Comparison of ENCODE assay signal across 13 mouse cellular contexts in the genomic region with DNA sequence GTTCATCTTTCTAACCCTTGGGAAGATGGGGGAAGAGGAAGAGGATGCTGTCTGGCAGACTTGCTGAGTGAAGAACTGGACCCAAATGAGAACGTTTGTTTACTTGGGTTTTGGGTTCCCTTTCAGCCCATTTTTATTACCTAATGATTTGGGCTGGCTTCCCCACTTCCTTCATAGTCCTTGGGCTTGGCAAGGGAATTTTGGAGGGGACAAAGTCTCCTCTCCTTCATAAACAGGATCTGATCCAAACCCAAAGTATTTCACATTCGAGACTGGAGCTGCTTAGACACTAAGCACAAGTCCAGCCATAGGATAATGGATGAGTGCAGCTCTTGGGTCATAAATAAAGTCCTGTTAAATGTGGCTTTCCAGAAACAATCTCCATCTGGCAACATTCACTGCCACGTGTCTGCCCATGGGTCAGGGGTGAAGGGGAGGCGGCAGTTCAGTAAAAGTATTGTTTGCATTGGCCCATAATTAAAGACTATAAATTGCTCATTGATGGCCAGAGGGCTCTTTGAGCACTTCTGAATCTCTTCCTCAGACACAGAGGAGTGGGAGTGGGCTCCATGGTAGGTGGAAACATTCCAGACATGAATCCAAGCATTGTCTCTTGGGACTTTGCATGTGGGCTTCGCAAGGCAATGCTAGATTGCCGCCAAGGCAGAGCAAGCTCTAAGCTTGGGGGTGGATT. TPM values are rescaled to one million over a fixed set of nuclear protein-coding genes. Genes with fewer than 3 reads are reported as not detected.
DNase-seq lines count a peak whose midpoint lies in the region; ATAC-seq lines count a peak whose summit lies in the region.
"Had no signal": no experiment of that assay in that cellular context is flagged by ENCODE, and none has a peak within 500 bp of the region (broad histone marks: within the 10 kb centered on the region; RNA-seq: fewer than 3 reads in every experiment).

No protein-coding gene starts in this region.

- no peak overlapping the region for H3K4me3 ChIP-seq in heart, embryonic 12.5 days
- H3K4me3 ChIP-seq in lung, embryonic 16.5 days (ENCODE audit: low read length) = no peak overlapping the region
- H3K4me3 ChIP-seq in heart, embryonic 15.5 days = no peak overlapping the region
- H3K4me3 ChIP-seq in stomach, embryonic 16.5 days (replicated peaks; ENCODE audit: low read length) = no peak overlapping the region
- no peak overlapping the region for H3K4me3 ChIP-seq in hindbrain, embryonic 11.5 days (ENCODE audit: low read depth, low read length)
- H3K4me3 ChIP-seq: embryonic facial prominence, embryonic 13.5 days had no signal

- no peaks in the 10 kb centered on the region for H3K36me3 ChIP-seq in heart, embryonic 12.5 days
- no peaks in the 10 kb centered on the region for H3K36me3 ChIP-seq in lung, embryonic 16.5 days (ENCODE audit: control insufficient read depth, insufficient read depth, low read length)
- no peaks in the 10 kb centered on the region for H3K36me3 ChIP-seq in heart, embryonic 15.5 days
- no peaks in the 10 kb centered on the region for H3K36me3 ChIP-seq in stomach, embryonic 16.5 days (ENCODE audit: control insufficient read depth, insufficient read depth, low read length)
- no peaks in the 10 kb centered on the region for H3K36me3 ChIP-seq in hindbrain, embryonic 11.5 days (ENCODE audit: control insufficient read depth, insufficient read depth, low read length)
- H3K36me3 ChIP-seq: embryonic facial prominence, embryonic 13.5 days had no signal

- H3K9ac ChIP-seq in heart, embryonic 12.5 days = no peak overlapping the region
- no peak overlapping the region for H3K9ac ChIP-seq in lung, embryonic 16.5 days (ENCODE audit: low read length)
- no peak overlapping the region for H3K9ac ChIP-seq in heart, embryonic 15.5 days
- no peak overlapping the region for H3K9ac ChIP-seq in stomach, embryonic 16.5 days (ENCODE audit: low read length)
- H3K9ac ChIP-seq in hindbrain, embryonic 11.5 days (ENCODE audit: low read depth, low read length) = no peak overlapping the region
- H3K9ac ChIP-seq: embryonic facial prominence, embryonic 13.5 days; liver, postnatal 0 days had no signal

- no peaks in the 10 kb centered on the region for H3K27me3 ChIP-seq in heart, embryonic 12.5 days (replicated peaks)
- no peaks in the 10 kb centered on the region for H3K27me3 ChIP-seq in lung, embryonic 16.5 days (ENCODE audit: control insufficient read depth, insufficient read depth, low read depth, low read length)
- H3K27me3 ChIP-seq in heart, embryonic 15.5 days = no peaks in the 10 kb centered on the region
- no peaks in the 10 kb centered on the region for H3K27me3 ChIP-seq in stomach, embryonic 16.5 days (ENCODE audit: control insufficient read depth, insufficient read depth, low read length)
- H3K27me3 ChIP-seq in hindbrain, embryonic 11.5 days (ENCODE audit: control insufficient read depth, insufficient read depth, low read length) = no peaks in the 10 kb centered on the region
- H3K27me3 ChIP-seq: embryonic facial prominence, embryonic 13.5 days had no signal

- H3K9me3 ChIP-seq in heart, embryonic 12.5 days (replicated peaks) = no peaks in the 10 kb centered on the region
- H3K9me3 ChIP-seq in lung, embryonic 16.5 days (ENCODE audit: control insufficient read depth, low read length) = no peaks in the 10 kb centered on the region
- H3K9me3 ChIP-seq in heart, embryonic 15.5 days (replicated peaks) = no peaks in the 10 kb centered on the region
- H3K9me3 ChIP-seq in stomach, embryonic 16.5 days (replicated peaks; ENCODE audit: control insufficient read depth, low read length) = no peaks in the 10 kb centered on the region
- no peaks in the 10 kb centered on the region for H3K9me3 ChIP-seq in hindbrain, embryonic 11.5 days (ENCODE audit: control insufficient read depth, low read length)
- H3K9me3 ChIP-seq: embryonic facial prominence, embryonic 13.5 days had no signal

- H3K27ac ChIP-seq in heart, embryonic 12.5 days (ENCODE audit: poor library complexity, severe bottlenecking) = no peak overlapping the region
- H3K27ac ChIP-seq in lung, embryonic 16.5 days (ENCODE audit: low read length) = peak overlapping the region; percentile 60
- 0 out of 2 replicates have a peak overlapping the region, but pooled peaks have one; percentile 13 for H3K27ac ChIP-seq in heart, embryonic 15.5 days
- H3K27ac ChIP-seq in stomach, embryonic 16.5 days (ENCODE audit: low read length) = no peak overlapping the region
- H3K27ac ChIP-seq in hindbrain, embryonic 11.5 days (ENCODE audit: low read depth, low read length) = no peak overlapping the region
- H3K27ac ChIP-seq: embryonic facial prominence, embryonic 13.5 days had no signal

- H3K4me1 ChIP-seq in heart, embryonic 12.5 days (replicated peaks) = peaks cover 29% of the 10 kb centered on the region
- peaks cover 51% of the 10 kb centered on the region for H3K4me1 ChIP-seq in lung, embryonic 16.5 days (replicated peaks; ENCODE audit: control insufficient read depth, insufficient read depth, low read length)
- H3K4me1 ChIP-seq in heart, embryonic 15.5 days (replicated peaks) = peaks cover 15% of the 10 kb centered on the region
- peaks cover 23% of the 10 kb centered on the region for H3K4me1 ChIP-seq in stomach, embryonic 16.5 days (ENCODE audit: control insufficient read depth, insufficient read depth, low read length)
- no peaks in the 10 kb centered on the region for H3K4me1 ChIP-seq in hindbrain, embryonic 11.5 days (replicated peaks; ENCODE audit: control insufficient read depth, insufficient read depth, low read length)

- 65% methylated on average over 6 of the region's 6 CpGs for WGBS in heart, embryonic 12.5 days
- 47% methylated on average over 6 of the region's 6 CpGs for WGBS in lung, embryonic 16.5 days
- WGBS in heart, embryonic 15.5 days = 53% methylated on average over 6 of the region's 6 CpGs
- WGBS in stomach, embryonic 16.5 days = 49% methylated on average over 6 of the region's 6 CpGs
- WGBS in hindbrain, embryonic 11.5 days = 76% methylated on average over 6 of the region's 6 CpGs

- H3K4me2 ChIP-seq in heart, embryonic 12.5 days = no peak overlapping the region
- H3K4me2 ChIP-seq in lung, embryonic 16.5 days (ENCODE audit: low read depth, low read length) = no peak overlapping the region
- H3K4me2 ChIP-seq in heart, embryonic 15.5 days = no peak overlapping the region
- H3K4me2 ChIP-seq in stomach, embryonic 16.5 days (ENCODE audit: low read depth, low read length) = no peak overlapping the region
- H3K4me2 ChIP-seq in hindbrain, embryonic 11.5 days (replicated peaks; ENCODE audit: low read depth, low read length) = no peak overlapping the region
- H3K4me2 ChIP-seq: embryonic facial prominence, embryonic 13.5 days; midbrain, embryonic 11.5 days had no signal

- DNase-seq in heart, adult 18-20 months = peak; percentile 27 to 32
- no peak for DNase-seq in lung, postnatal 25 days (ENCODE audit: low spot score)
- DNase-seq in cerebellum, adult 9-10 months = no peak
- DNase-seq in hindbrain, embryonic 11.5 days (ENCODE audit: low spot score) = no peak
- DNase-seq: adrenal gland, adult 8-10 months; liver, postnatal 0 days had no signal

- no peak for ATAC-seq in heart, embryonic 12.5 days (ENCODE audit: insufficient number of reproducible peaks, low FRiP score)
- peak; percentile 32; the same call in 1 of the 2 replicates for ATAC-seq in lung, embryonic 16.5 days (ENCODE audit: low read depth)
- no peak for ATAC-seq in heart, embryonic 15.5 days (replicated peaks; ENCODE audit: insufficient number of reproducible peaks, insufficient read depth, low FRiP score, low read depth)
- peak; percentile 39; the same call in 1 of the 2 replicates for ATAC-seq in stomach, embryonic 16.5 days (ENCODE audit: insufficient read depth, low FRiP score)
- no peak for ATAC-seq in hindbrain, embryonic 11.5 days (ENCODE audit: low FRiP score)
- ATAC-seq: intestine, postnatal 0 days; liver, postnatal 0 days had no signal

RNA-seq across cellular contexts. Expression of gene Phldb2, which starts 29.5 kb away (rescaled TPM):
- 10 to 100 TPM in 1 of 2 experiments, 1 to 10 TPM in 1; 9.6 to 10.7 TPM for total RNA-seq in heart, adult 18-20 months (2021)
- polyA plus RNA-seq in heart, embryonic 12.5 days (2016; fragmentation: Nextera tagmentation; extraction: Ambion mirVana) = 58.7 and 59.2 TPM in 2 replicates
- 57.8 and 59.4 TPM in 2 replicates for polyA plus RNA-seq in lung, embryonic 16.5 days (2015; fragmentation: Nextera tagmentation; extraction: Ambion mirVana)
- 38.4 and 39.8 TPM in 2 replicates for polyA plus RNA-seq in heart, embryonic 15.5 days (2015; fragmentation: Nextera tagmentation; extraction: Ambion mirVana)
- 25.7 and 28.3 TPM in 2 replicates for polyA plus RNA-seq in stomach, embryonic 16.5 days (2015; fragmentation: Nextera tagmentation; extraction: Ambion mirVana)
- 25.9 and 31.5 TPM in 2 replicates for polyA plus RNA-seq in hindbrain, embryonic 11.5 days (2014; fragmentation: Nextera tagmentation; extraction: Ambion mirVana)

Comparison
In these comparisons a context has a peak if more than half of its experiments do, and no peak if none do; other contexts are left out.
1. H3K27ac ChIP-seq: peak in lung, embryonic 16.5 days (single experiment) and heart, embryonic 15.5 days (single experiment); none in heart, embryonic 12.5 days (single experiment), stomach, embryonic 16.5 days (single experiment) and hindbrain, embryonic 11.5 days (single experiment).
2. DNase-seq: peak in heart, adult 18-20 months (2 of 2); none in lung, postnatal 25 days (single experiment), cerebellum, adult 9-10 months (single experiment) and hindbrain, embryonic 11.5 days (single experiment).
3. ATAC-seq: peak in lung, embryonic 16.5 days (single experiment) and stomach, embryonic 16.5 days (single experiment); none in heart, embryonic 12.5 days (single experiment), heart, embryonic 15.5 days (single experiment) and hindbrain, embryonic 11.5 days (single experiment).